Mouse (Mus musculus) erythroblast, embryonic 14.5 days (primary cell): ENCODE measurements around the gene Fsd1.

Source experiments
- GATA1 ChIP-seq: IDR thresholded peaks from 2 replicates; pipeline ENCODE4 v1.6.1; 2012; ENCODE audit warnings: low read length, inconsistent platforms, mixed read lengths
- TAL1 ChIP-seq: IDR thresholded peaks from 3 replicates; pipeline ENCODE4 v1.6.1; 2012; ENCODE audit warnings: low read length, inconsistent platforms, mixed read lengths

GRCm38 (mm10) chr17:56034726-56035100 lies 48.4 kb downstream of the Fsd1 start:
- TF ChIP-seq TAL1 = no peak
- TF ChIP-seq GATA1 = no peak
